Mouse (Mus musculus) stomach, embryonic 15.5 days (tissue): ENCODE measurements around the gene Acnat2. TPM values are rescaled to one million over a fixed set of nuclear protein-coding genes. Genes with fewer than 3 reads are reported as not detected.
A peak's percentile ranks its signal among the peaks of the same experiment; 100 is the strongest.
"Not testable (repeated sequence)": the region's sequence is repeated elsewhere in the genome, so short reads cannot be mapped to it uniquely, and the experiment has no call there.

Experiments used
- ATAC-seq: fragments of 200-750 bp; cut with Nextera tagmentation; 2 replicates; pipeline ENCODE4 v1.8.0; 2017; ENCODE audit warnings: low read depth, moderate number of reproducible peaks, moderate TSS enrichment; ENCODE audit not compliant: insufficient read depth, low FRiP score
- H3K27ac ChIP-seq: fragments of 300-500 bp; sonication (generic); 2 replicates; pipeline ENCODE4 v1.5.1; 2015; ENCODE audit warnings: mild to moderate bottlenecking, inconsistent platforms
- H3K27me3 ChIP-seq: fragments of 300-500 bp; sonication (generic); replicated peaks from 2 replicates; pipeline ENCODE4 v1.6.1; 2015; ENCODE audit warnings: inconsistent platforms
- H3K36me3 ChIP-seq: fragments of 300-500 bp; sonication (generic); 2 replicates; pipeline ENCODE4 v1.6.1; 2015; ENCODE audit warnings: inconsistent platforms
- H3K4me1 ChIP-seq: fragments of 300-500 bp; sonication (generic); 2 replicates; pipeline ENCODE4 v1.6.1; 2015; ENCODE audit warnings: inconsistent platforms
- H3K4me2 ChIP-seq: fragments of 300-500 bp; sonication (generic); 2 replicates; pipeline ENCODE4 v1.6.1; 2015; ENCODE audit warnings: mild to moderate bottlenecking, inconsistent platforms
- H3K4me3 ChIP-seq: fragments of 300-500 bp; sonication (generic); replicated peaks from 2 replicates; pipeline ENCODE4 v1.5.1; 2015; ENCODE audit warnings: inconsistent platforms
- H3K9ac ChIP-seq: fragments of 300-500 bp; sonication (generic); 2 replicates; pipeline ENCODE4 v1.6.1; 2015; ENCODE audit warnings: inconsistent platforms
- H3K9me3 ChIP-seq: fragments of 300-500 bp; sonication (generic); 2 replicates; pipeline ENCODE4 v1.6.1; 2016; ENCODE audit warnings: inconsistent platforms
- WGBS: fragments of 180-500 bp; shearing (Covaris S2); methylation state at CpG from one replicate; pipeline ENCODE4 v1.1.7; 2015; 5-methylcytosine and 5-hydroxymethylcytosine counted together
- polyA plus RNA-seq: library from polyadenylated mRNA; unstranded; fragments of >200 nt; fragmentation: Nextera tagmentation; extraction: Ambion mirVana; gene quantifications from 2 replicates; pipeline ENCODE4 v1.2.1, GENCODE M21; 2015

The Acnat2 gene
- polyA plus RNA-seq = 0.23 TPM in 1 of 2 replicates, not detected in the other

DNA sequence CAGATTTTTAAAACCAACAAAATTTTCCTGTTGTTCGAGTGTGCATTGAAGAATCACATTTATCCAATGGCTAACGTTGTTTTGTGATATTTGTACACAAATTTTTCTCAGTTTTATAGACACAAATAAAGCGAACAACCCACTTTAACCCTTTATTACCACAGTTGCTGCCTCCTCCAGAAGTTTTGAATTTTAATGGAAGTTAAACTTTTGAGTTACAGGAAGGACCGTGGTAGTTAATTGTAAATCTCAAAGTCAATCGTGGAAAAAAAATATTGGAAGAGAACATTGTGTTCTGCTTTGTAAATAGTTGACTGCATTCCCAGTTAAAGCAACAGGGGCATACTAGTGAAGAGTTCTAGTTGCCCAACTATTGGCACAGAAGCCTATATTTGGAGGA is at the start of gene Acnat2:
Gene Acnat2 (minus strand): TSS at position 195 of the 400 bp plus-strand sequence.
- not testable (repeated sequence) for ATAC-seq, H3K4me3 ChIP-seq, H3K4me2 ChIP-seq, H3K27me3 ChIP-seq, H3K9ac ChIP-seq, H3K27ac ChIP-seq, H3K9me3 ChIP-seq, H3K4me1 ChIP-seq, H3K36me3 ChIP-seq
- 74% methylated on average over 5 of the region's 5 CpGs for WGBS

DNA sequence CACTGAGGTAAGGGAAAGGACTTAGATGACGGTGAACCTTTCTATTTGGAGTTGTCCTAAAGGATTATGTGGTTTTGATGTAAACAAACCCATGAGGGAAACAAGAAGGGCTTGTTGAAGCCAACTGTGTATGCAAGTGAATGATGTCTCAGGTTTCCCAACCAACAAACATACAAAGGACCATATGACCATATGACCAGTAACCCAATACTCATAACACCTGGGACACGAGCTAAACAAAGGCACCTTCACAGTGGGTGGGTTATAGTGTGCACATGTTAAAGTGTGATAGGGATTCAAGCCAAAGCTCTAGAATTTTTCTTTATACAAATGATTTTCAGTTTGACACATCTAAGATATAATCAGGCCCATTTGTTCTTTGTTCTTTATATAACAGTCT is 48.2 kb upstream of the Acnat2 start:
- no peaks in the 10 kb centered on the region for H3K9me3 ChIP-seq
- H3K4me3 ChIP-seq = no peak overlapping the region
- H3K4me2 ChIP-seq = no peak overlapping the region
- H3K27me3 ChIP-seq = no peaks in the 10 kb centered on the region
- no peaks in the 10 kb centered on the region for H3K4me1 ChIP-seq
- 65% methylated on average over 2 of the region's 2 CpGs for WGBS
- no peaks in the 10 kb centered on the region for H3K36me3 ChIP-seq
- H3K9ac ChIP-seq = no peak overlapping the region
- ATAC-seq = no peak
- no peak overlapping the region for H3K27ac ChIP-seq

DNA sequence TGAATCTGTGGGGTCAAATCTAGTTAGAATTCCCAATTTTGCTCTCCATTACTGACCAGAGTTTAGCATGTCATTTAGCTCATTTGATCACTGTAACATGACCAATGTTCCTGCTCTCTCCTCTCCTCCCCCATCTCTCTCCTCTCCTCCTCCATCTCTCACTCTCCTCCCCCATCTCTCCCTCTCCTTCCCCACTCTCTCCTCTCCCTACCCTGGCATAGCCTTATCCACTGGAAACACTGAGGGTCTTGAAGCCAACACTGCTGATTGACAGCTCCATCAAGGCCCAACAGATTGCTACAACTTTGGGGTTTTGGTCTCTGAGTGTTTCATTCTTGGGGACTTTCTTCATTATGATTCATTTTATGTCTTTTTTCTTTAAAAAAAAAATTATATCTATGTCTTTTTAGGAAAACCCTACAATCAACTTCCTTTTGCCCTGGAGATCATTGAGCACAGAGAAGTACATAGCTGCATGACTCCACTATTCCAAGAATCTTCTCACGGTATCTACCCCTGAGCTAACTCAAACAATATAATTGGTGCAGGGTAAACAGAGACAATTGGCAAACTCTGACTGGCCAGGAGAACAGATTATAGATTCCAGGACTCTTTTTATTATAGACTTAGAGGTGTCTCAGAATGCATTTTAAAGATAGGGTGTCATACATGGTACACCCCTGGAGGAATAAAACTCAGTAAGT is 44.0 kb upstream of the Acnat2 start:
- no peak; the same call in 1 of the 2 replicates for ATAC-seq
- Histone ChIP-seq H3K36me3 (no peaks in the 10 kb centered on the region), H3K27ac (no peak overlapping the region), H3K4me2 (no peak overlapping the region), H3K9ac (no peak overlapping the region), H3K27me3 (no peaks in the 10 kb centered on the region), H3K4me3 (no peak overlapping the region), H3K9me3 (no peaks in the 10 kb centered on the region), H3K4me1 (no peaks in the 10 kb centered on the region)
- 49% methylated on average over 1 of the region's 1 CpGs for WGBS

DNA sequence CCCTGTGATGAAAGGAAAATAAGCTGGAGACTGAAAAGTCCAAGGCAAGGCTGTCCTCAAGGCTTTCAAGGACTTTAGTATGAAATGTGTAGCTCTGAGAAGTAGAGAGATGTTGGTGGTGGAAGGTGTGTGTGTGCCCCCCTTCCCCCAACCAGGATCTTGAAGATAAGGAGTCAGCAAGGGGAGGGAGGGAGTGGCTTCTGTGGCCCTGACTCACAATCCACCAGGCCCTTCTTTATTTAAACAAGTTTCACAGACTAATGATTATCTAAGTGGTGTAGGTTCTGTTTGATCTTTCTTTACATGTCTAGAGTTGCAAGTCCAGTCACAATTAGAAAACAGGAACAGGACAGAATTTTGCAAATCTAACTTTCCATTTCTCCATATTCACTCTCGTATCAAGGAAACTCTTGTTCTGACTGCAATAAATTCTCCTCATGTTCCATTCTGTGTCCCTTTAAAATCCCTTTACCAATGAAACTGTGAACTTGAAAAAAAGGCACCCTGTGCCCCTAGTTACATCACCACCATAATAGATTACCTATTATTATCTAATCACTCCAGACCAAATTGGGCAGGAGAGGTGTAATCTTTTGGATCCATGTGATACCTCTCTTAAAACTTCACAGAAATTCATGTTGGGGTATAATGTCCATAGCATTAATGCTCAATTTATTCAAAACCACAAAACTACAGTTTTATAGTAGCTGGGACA is 43.3 kb upstream of the Acnat2 start:
- not testable (repeated sequence) for H3K4me1 ChIP-seq, H3K9ac ChIP-seq, H3K27me3 ChIP-seq, H3K9me3 ChIP-seq, H3K4me3 ChIP-seq, H3K4me2 ChIP-seq, H3K36me3 ChIP-seq, H3K27ac ChIP-seq
- peak; percentile 62 for ATAC-seq
- 58% methylated on average over 1 of the region's 1 CpGs for WGBS

DNA sequence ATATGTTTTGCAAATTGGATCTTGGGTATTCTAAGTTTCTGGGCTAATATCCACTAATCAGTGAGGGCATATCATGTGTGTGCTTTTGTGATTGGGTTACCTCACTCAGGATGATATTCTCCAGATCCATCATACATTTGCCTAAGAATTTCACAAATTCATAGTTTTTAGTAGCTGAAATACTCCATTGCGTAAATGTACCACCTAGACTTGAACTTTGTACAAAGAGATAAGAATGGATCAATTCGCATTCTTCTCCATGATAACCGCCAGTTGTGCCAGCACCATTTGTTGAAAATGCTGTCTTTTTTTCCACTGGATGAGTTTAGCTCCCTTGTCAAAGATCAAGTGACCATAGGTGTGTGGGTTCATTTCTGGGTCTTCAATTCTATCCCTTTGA is 29.0 kb upstream of the Acnat2 start:
- WGBS = 87% methylated on average over 3 of the region's 3 CpGs
- H3K4me1 ChIP-seq, ATAC-seq, H3K4me3 ChIP-seq, H3K27ac ChIP-seq, H3K9ac ChIP-seq, H3K4me2 ChIP-seq, H3K27me3 ChIP-seq, H3K9me3 ChIP-seq, H3K36me3 ChIP-seq: not testable (repeated sequence)

DNA sequence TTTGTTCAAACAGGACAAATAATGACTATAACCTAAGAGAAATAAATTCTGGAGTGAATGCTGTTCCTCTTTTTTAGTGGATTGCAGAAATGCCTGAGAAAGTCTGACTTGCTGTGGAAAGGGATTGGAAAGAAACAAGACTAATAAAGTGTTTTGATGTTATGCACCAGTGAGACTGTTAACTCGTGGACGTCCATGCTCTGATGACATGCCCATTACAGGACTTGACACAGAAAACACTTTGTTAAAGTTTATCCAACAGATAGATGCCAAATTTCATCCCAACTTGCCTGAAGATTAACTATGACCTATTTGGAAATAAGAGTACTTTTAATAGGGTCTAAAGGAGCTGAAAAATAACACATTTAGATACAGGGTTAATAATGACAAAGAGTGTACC is 2.2 kb upstream of the Acnat2 start:
- H3K4me3 ChIP-seq, H3K27ac ChIP-seq, H3K9ac ChIP-seq, H3K27me3 ChIP-seq, H3K4me1 ChIP-seq, H3K4me2 ChIP-seq, ATAC-seq, H3K9me3 ChIP-seq, H3K36me3 ChIP-seq: not testable (repeated sequence)
- WGBS = 59% methylated on average over 2 of the region's 2 CpGs

DNA sequence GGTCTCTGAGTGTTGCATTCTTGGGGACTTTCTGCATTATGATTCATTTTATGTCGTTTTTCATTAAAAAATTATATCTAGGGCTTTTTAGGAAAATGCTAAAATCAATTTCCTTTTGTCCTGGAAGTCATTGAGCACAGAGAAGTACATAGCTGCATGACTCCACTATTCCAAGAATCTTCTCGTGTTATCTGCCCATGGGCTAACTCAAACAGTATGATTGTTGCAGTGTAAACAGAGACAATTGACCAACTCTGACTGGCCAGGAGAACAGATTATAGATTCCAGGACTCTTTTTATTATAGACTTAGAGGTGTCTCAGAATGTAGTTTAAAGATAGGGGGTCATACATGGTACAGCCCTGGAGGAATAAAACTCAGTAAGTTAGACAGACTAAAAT is 21.1 kb downstream of the Acnat2 start:
- no peaks in the 10 kb centered on the region for H3K36me3 ChIP-seq
- no peak overlapping the region for H3K4me2 ChIP-seq
- no peak overlapping the region for H3K27ac ChIP-seq
- 0 out of 2 replicates have a peak, but pooled peaks have one; percentile 70 for ATAC-seq
- H3K4me1 ChIP-seq = no peaks in the 10 kb centered on the region
- no peaks in the 10 kb centered on the region for H3K9me3 ChIP-seq
- no peak overlapping the region for H3K9ac ChIP-seq
- WGBS = 30% methylated on average over 2 of the region's 2 CpGs
- H3K27me3 ChIP-seq = no peaks in the 10 kb centered on the region
- H3K4me3 ChIP-seq = no peak overlapping the region

DNA sequence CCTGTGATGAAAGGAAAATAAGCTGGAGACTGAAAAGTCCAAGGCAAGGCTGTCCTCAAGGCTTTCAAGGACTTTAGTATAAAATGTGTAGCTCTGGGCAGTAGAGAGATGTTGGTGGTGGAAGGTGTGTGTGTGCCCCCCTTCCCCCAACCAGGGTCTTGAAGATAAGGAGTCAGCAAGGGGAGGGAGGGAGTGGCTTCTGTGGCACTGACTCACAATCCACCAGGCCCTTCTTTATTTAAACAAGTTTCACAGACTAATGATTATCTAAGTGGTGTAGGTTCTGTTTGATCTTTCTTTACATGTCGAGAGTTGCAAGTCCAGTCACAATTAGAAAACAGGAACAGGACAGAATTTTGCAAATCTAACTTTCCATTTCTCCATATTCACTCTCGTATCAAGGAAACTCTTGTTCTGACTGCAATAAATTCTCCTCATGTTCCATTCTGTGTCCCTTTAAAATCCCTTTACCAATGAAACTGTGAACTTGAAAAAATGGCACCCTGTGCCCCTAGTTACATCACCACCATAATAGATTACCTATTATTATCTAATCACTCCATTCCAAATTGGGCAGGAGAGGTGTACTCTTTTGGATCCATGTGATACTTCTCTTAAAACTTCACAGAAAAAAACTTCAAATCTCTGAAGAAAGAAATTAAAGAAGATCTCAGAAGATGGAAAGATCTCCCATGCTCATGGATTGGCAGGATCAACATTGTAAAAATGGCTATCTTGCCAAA is 24.2 kb downstream of the Acnat2 start:
- not testable (repeated sequence) for H3K9ac ChIP-seq, H3K27me3 ChIP-seq, H3K36me3 ChIP-seq, H3K9me3 ChIP-seq, H3K4me2 ChIP-seq, H3K4me1 ChIP-seq, H3K4me3 ChIP-seq, H3K27ac ChIP-seq
- 56% methylated on average over 2 of the region's 2 CpGs for WGBS
- peak; percentile 53; the same call in 1 of the 2 replicates for ATAC-seq

DNA sequence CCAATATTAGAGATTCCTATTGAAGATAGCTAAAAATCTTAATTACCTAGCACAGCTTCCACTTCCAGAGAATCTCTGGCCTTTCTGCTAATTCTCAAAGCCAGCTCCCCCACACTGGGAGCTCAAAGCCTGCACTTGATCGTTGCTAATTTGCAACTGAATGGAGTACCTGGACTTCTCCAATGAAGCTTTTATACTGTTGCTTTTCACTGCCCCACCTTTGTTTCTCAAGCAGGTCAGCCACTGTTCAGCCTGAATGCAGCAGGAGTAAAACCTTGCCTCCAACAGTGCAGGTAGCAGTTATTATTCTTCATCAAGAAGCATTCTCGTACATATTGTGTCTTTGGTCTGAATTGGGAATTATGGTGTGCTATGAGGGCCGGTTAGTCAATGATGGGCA is 39.9 kb downstream of the Acnat2 start:
- H3K27me3 ChIP-seq, H3K4me3 ChIP-seq, H3K9me3 ChIP-seq, H3K27ac ChIP-seq, H3K4me2 ChIP-seq, ATAC-seq, H3K9ac ChIP-seq, H3K36me3 ChIP-seq, H3K4me1 ChIP-seq: not testable (repeated sequence)
- WGBS = 85% methylated on average over 3 of the region's 3 CpGs

DNA sequence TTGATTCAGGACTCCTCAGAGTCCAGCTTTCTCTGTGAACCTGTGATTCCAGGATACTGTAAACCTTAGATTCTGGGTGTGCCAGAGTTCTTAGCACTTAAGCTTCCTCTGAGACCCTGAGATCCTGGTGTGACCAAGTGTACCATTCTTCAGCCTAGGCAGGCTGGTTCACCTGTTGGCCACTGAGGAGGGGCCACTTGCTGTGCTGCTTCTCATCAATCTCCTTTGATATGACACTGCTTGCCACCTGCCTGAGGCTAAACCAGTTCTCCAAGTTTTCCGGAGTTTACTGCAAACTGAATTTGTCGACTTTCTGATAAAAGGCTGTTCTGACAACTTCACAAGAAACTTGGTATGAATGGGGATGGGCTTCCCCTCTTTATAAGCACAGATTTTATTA is 50.9 kb downstream of the Acnat2 start:
- Histone ChIP-seq H3K4me2 (no peak overlapping the region), H3K27me3 (no peaks in the 10 kb centered on the region), H3K4me1 (no peaks in the 10 kb centered on the region), H3K9me3 (no peaks in the 10 kb centered on the region), H3K9ac (no peak overlapping the region), H3K4me3 (no peak overlapping the region), H3K27ac (no peak overlapping the region), H3K36me3 (no peaks in the 10 kb centered on the region)
- 55% methylated on average over 2 of the region's 2 CpGs for WGBS
- ATAC-seq = peak; percentile 82

DNA sequence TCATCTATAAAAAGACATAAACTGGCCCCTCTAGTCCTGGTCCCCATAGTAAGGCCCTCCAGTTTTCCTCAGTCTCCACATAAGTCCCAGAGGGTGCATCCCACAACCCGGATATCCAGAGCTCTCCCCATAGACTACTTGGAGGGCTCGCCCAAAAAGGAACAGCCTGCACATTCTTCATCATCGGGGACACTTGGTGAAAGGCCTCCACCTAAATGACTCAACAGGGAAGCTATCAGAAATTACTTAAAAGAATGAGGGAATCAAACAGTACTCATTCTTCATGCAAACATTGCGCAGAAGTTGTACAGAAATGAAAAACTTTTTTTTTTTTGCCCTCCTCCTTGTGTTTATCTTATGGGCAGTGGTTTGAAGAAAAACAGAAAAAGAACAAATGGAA is 57.5 kb downstream of the Acnat2 start:
- Histone ChIP-seq H3K9ac (no peak overlapping the region), H3K4me3 (no peak overlapping the region), H3K4me1 (no peaks in the 10 kb centered on the region), H3K9me3 (no peaks in the 10 kb centered on the region), H3K4me2 (no peak overlapping the region), H3K27me3 (no peaks in the 10 kb centered on the region), H3K36me3 (no peaks in the 10 kb centered on the region), H3K27ac (no peak overlapping the region)
- no peak for ATAC-seq
- WGBS = 72% methylated on average over 4 of the region's 4 CpGs

DNA sequence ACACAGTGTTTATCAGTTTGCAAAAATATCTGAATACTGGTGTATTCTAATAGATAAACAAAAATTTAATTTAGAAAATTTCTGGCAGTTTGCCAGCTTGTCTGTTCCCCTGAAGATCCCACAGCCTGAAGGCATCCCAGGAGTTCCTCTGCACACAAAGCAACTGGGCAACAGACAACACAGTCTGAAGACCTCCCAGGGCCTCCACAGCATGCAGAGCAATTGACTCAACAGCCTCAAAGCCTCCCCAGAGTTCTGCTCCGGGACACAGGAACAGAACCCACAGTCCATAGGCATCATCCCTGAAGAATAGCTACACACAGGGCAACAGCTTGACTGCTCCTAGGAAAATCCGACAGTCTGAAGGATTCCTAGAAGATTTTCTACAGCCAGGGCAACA is 59.3 kb downstream of the Acnat2 start:
- 74% methylated on average over 2 of the region's 2 CpGs for WGBS
- Histone ChIP-seq H3K27me3 (no peaks in the 10 kb centered on the region), H3K4me3 (no peak overlapping the region), H3K27ac (no peak overlapping the region), H3K4me2 (no peak overlapping the region), H3K36me3 (no peaks in the 10 kb centered on the region), H3K9me3 (no peaks in the 10 kb centered on the region), H3K9ac (no peak overlapping the region), H3K4me1 (no peaks in the 10 kb centered on the region)
- ATAC-seq = no peak
